Mouse (Mus musculus) CD8-positive naive resting alpha-beta T cell, adult 57 days (primary cell): ENCODE measurements around the gene Pdxp. TPM values are rescaled to one million over a fixed set of nuclear protein-coding genes. Genes with fewer than 3 reads are reported as not detected.

Experiments used
- total RNA-seq: library from RNA; stranded (reverse); gene quantifications from one replicate; pipeline ENCODE4 v1.2.4, GENCODE M21; 2023

Pdxp gene
- 18.3 TPM for total RNA-seq

DNA sequence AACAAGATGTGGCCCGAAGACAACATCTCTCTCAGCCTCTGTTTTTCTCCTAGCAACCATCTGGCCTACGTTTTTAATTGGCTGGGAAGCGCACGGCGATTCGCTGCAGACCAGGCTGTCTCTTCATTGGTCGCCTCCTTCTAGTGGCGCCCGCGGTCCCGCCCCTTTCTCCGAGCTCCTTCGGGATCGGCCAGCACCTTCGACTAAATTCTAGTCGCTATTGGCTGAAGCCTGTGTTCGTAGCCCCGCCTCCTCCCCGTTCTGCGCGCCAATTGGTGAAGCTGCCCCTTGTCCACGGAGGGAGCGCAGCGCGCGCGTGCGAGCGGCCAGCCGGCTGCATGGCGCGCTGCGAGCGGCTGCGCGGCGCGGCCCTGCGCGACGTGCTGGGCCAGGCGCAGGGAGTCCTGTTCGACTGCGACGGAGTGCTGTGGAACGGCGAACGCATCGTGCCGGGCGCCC lies at the start of gene Pdxp:
Gene Pdxp, plus strand, starts transcription at position 288 of the 459 bp plus-strand sequence.

DNA sequence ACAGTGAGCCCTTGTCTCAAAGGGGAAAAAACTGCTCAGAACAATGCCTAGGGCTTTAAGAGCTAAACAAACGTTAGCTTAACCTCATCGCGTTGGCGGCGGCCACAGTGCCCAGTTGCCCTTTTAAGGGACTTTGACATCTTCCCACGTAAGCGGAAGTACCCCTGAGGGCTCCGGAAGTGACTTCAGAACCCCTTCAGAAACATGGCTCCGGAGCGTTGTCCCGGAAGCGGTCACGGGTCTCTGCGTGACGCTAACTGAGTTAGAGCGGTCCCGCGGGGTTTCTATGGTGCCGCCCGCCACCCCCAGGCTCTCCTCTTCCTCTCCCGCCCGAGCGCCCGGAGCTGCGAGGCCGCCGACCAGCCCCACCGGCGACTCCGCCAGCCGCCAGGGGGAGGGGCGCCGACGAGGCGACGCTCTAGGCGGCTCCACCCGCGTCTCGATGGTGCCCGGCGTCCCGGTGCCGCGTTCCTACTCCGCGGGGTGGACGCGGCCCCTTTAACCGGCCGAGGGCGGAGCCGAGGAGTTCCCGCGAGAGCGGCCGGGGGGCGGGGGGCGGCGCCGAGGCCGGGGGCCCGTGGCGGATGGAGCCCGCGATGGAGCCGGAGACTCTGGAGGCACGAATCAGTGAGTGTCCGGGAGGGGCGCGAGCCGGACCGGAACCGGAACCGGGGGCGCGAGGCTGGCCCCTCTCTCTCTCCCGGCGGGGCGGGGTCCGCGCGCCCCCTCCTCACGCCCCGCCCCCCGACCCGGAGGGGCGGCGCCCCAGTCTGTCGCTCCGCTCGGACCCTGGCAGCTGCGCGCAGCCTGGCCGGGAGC lies 36.5 kb upstream of the Pdxp start, which contains the start of gene Gga1:
Gene Gga1, plus strand, starts transcription at position 200 of the 819 bp plus-strand sequence.

GRCm38 (mm10) chr15:78899409-78899739 lies 14.3 kb upstream of the Pdxp start, which contains the start of gene Gm49510:
Gene Gm49510 (plus strand): TSS chr15:78899667.

GRCm38 (mm10) chr15:78899740-78900584 lies 13.8 kb upstream of the Pdxp start, which contains the start of gene Sh3bp1:
Gene Sh3bp1 (plus strand): TSS chr15:78899768.

DNA sequence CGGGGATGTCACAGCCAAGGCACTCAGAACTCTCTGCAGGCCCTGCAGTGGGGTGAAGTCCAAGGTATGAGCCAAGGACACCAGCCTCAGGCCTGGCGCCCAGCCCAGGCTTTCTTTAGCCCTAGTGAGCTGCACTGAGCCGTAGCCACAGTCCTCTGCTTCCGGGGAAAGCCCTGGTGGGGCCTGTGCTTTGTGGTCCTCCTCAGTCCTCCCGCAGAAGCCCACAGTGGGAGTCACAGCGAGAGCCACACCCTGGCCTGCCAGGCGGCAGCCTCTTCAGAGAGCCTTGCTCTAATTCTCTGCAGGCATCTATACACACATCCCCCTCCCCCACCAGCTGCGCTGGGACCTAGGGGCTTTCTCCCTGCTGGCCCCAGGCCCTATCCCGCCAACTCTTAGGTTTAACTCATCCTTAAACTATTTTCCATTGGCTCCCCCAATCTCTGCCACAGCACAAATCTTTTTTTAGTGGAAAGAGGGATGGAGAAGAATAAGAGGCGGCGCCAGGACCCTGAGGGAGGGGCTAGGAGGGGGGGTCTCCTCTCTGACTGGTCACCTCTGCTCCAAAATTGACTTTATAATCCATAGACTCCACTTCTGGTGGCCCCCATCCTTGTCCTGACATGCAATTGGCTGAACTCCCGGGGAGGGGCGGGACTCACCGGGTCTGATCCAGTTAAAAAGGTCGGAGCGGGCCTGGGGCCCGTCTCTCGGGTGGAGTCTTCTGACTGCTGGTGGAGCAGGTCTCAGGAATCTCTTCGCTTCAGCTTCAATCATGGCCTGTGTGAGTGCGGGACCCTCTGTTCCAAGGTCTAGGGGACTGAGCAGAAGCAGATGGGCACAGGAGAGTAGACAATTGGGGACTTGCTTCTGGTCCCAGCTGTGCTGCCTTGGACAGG lies 12.6 kb downstream of the Pdxp start, which contains the start of gene Lgals1:
Gene Lgals1, plus strand, starts transcription at position 705 of the 899 bp plus-strand sequence.

DNA sequence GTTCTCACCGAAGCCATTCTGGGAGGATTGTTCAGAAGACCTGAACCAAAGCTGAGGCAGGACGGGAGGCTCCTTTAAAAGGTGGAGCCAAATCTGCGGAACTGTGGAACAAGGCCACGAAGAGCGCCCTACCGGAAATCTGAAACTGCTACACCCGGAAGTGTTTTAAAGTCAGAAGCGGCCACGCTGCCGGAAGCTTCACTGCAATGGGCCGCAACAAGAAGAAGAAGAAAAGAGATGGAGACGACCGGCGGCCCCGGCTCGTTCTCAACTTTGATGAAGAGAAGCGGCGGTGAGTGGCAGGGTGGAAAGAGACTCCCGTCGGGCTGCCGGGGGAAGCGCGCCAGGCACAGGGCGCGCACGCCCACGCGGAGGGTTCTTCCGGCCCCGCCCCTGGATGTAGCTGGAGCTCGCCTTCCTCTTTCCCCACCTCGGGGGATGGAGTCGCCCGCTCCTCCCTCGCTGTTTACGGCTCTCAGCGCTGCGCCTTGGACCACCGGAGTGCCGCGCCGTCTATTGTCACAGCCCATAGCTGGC lies 21.1 kb downstream of the Pdxp start, which contains the start of gene Nol12:
Gene Nol12, plus strand, starts transcription at position 150 of the 537 bp plus-strand sequence.

DNA sequence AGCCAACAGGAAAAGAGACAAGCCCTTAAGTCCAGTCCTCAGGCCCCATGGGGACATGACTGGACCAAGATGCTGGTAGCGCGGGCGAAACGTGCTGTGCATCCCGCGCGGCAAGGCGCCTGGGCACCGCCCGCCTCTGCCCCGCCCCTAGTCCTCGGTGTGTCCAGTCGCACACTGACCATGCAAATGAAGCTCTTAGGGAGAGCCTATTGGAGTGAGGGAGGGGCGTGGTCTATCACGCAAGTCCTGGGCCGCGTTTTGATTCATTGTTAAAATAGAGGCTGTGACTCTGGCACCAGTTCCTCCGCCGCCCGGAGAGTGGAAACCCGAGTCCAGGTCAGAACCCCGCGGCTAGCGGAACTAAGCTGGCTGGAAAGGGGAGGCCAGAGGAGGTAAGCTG lies 33.9 kb downstream of the Pdxp start, which contains the start of gene Triobp:
Gene Triobp, plus strand, starts transcription at position 68 of the 400 bp plus-strand sequence.

Other genes with a start within 250 kb of the Pdxp start
- gene Elfn2, start 195.1 kb upstream of the Pdxp start, total RNA-seq = not detected
- gene Mfng, start 140.4 kb upstream of the Pdxp start, total RNA-seq = 115 TPM
- 0.21 TPM for gene Card10, start 110.9 kb upstream of the Pdxp start, total RNA-seq
- gene Cdc42ep1, start 71.3 kb upstream of the Pdxp start, total RNA-seq = not detected
- gene Lgals2, start 58.4 kb upstream of the Pdxp start, total RNA-seq = not detected
- 75.8 TPM for gene Gga1, start 36.7 kb upstream of the Pdxp start, total RNA-seq
- 0.92 TPM for gene Gm49510, start 14.3 kb upstream of the Pdxp start, total RNA-seq
- gene Sh3bp1, start 14.2 kb upstream of the Pdxp start, total RNA-seq = 215 TPM
- 79.5 TPM for gene Lgals1, start 12.8 kb downstream of the Pdxp start, total RNA-seq
- 51.0 TPM for gene Nol12, start 21.0 kb downstream of the Pdxp start, total RNA-seq
- 28.5 TPM for gene Triobp, start 33.8 kb downstream of the Pdxp start, total RNA-seq
- 6.0 TPM for gene H1f0, start 114.5 kb downstream of the Pdxp start, total RNA-seq
- gene Galr3, start 128.0 kb downstream of the Pdxp start, total RNA-seq = not detected
- 33.9 TPM for gene Ankrd54, start 149.0 kb downstream of the Pdxp start, total RNA-seq
- gene Eif3l, start 161.3 kb downstream of the Pdxp start, total RNA-seq = 115 TPM
- gene Micall1, start 195.0 kb downstream of the Pdxp start, total RNA-seq = 41.8 TPM
- 40.5 TPM for gene Polr2f, start 227.1 kb downstream of the Pdxp start, total RNA-seq
- not detected for gene 1700088E04Rik, start 227.3 kb downstream of the Pdxp start, total RNA-seq